Mouse (Mus musculus): ENCODE data around the gene Olfr311. TPM values are rescaled to one million over a fixed set of nuclear protein-coding genes. Genes with fewer than 3 reads are reported as not detected.
A peak's percentile ranks its signal among the peaks of the same experiment; 100 is the strongest.
"Not testable (repeated sequence)": the region's sequence is repeated elsewhere in the genome, so short reads cannot be mapped to it uniquely, and the experiment has no call there.

Gene Olfr311
- total RNA-seq (2021), result not detected
- long read RNA-seq, experiment 1, result 0 reads
- long read RNA-seq, experiment 2, result 0 reads

GRCm38 (mm10) chr11:58838951-58839350 is at the start of gene Olfr311:
Gene Olfr311, plus strand, starts transcription at chr11:58839251.
- DNase-seq, result not testable (repeated sequence)

GRCm38 (mm10) chr11:58789532-58789931 is 49.5 kb upstream of the Olfr311 start:
- no peak for DNase-seq

GRCm38 (mm10) chr11:58790053-58790452 is 49.0 kb upstream of the Olfr311 start:
- DNase-seq, result no peak

- no peak for DNase-seq
Observed at GRCm38 (mm10) chr11:58790646-58791045, 48.4 kb upstream of the Olfr311 start.

GRCm38 (mm10) chr11:58795856-58796255 is 43.2 kb upstream of the Olfr311 start:
- no peak for DNase-seq

GRCm38 (mm10) chr11:58796850-58797249 is 42.2 kb upstream of the Olfr311 start:
- DNase-seq, result peak; percentile 14

GRCm38 (mm10) chr11:58799747-58800146 is 39.3 kb upstream of the Olfr311 start:
- no peak for DNase-seq

GRCm38 (mm10) chr11:58801558-58802228 is 37.4 kb upstream of the Olfr311 start, which contains the start of gene Fam183b:
Gene Fam183b, minus strand, starts transcription at chr11:58801960.
- no peak for DNase-seq

GRCm38 (mm10) chr11:58803871-58804270 is 35.2 kb upstream of the Olfr311 start:
- DNase-seq, result no peak

GRCm38 (mm10) chr11:58804393-58804792 is 34.7 kb upstream of the Olfr311 start:
- DNase-seq, result no peak

GRCm38 (mm10) chr11:58812001-58812400 is 27.1 kb upstream of the Olfr311 start:
- no peak for DNase-seq

GRCm38 (mm10) chr11:58814700-58815099 is 24.4 kb upstream of the Olfr311 start, which contains the start of gene Olfr313:
Gene Olfr313, plus strand, starts transcription at chr11:58815000.
- DNase-seq, result not testable (repeated sequence)

GRCm38 (mm10) chr11:58815676-58816075 is 23.4 kb upstream of the Olfr311 start:
- no peak for DNase-seq

- not testable (repeated sequence) for DNase-seq
Observed at GRCm38 (mm10) chr11:58828937-58829336, 10.1 kb upstream of the Olfr311 start, which contains the start of gene Olfr312. Gene Olfr312, plus strand, starts transcription at chr11:58829237.

GRCm38 (mm10) chr11:58829764-58830163 is 9.3 kb upstream of the Olfr311 start:
- no peak for DNase-seq

- not testable (repeated sequence) for DNase-seq
Observed at GRCm38 (mm10) chr11:58832541-58832940, 6.5 kb upstream of the Olfr311 start.

- DNase-seq, result peak; percentile 64
Observed at GRCm38 (mm10) chr11:58846919-58847461, 7.9 kb downstream of the Olfr311 start, which contains the start of gene Gm12258. Gene Gm12258, plus strand, starts transcription at chr11:58847158.

GRCm38 (mm10) chr11:58847636-58848035 is 8.6 kb downstream of the Olfr311 start:
- no peak for DNase-seq

- no peak for DNase-seq
Observed at GRCm38 (mm10) chr11:58849731-58850130, 10.7 kb downstream of the Olfr311 start.

- DNase-seq, result no peak
Observed at GRCm38 (mm10) chr11:58860744-58861143, 21.7 kb downstream of the Olfr311 start.

GRCm38 (mm10) chr11:58867039-58867953 is 28.2 kb downstream of the Olfr311 start, which contains the start of gene 2810021J22Rik:
Gene 2810021J22Rik, plus strand, starts transcription at chr11:58867216.
- peak; percentile 65 for DNase-seq

- DNase-seq, result no peak
Observed at GRCm38 (mm10) chr11:58867954-58868330, 28.9 kb downstream of the Olfr311 start.
